Mouse (Mus musculus) C2C12 (cell line): ENCODE data around the gene Kras.

Experiments
- CEBPB ChIP-seq: IDR thresholded peaks from one replicate; pipeline ENCODE4 v1.6.1; 2011; ENCODE audit warnings: low read depth, mild to moderate bottlenecking, control low read depth, moderate library complexity
- CTCF ChIP-seq: IDR thresholded peaks from one replicate; pipeline ENCODE4 v1.5.1; 2011; ENCODE audit not compliant: control insufficient read depth, insufficient read depth, insufficient read length
- FOSL1 ChIP-seq: IDR thresholded peaks from one replicate; pipeline ENCODE4 v1.8.0; 2011; ENCODE audit warnings: mild to moderate bottlenecking, low read length; ENCODE audit not compliant: poor library complexity, insufficient read depth, severe bottlenecking
- MAX ChIP-seq: IDR thresholded peaks from one replicate; pipeline ENCODE4 v1.6.1; 2011; ENCODE audit warnings: mild to moderate bottlenecking, control low read depth
- MYOD1 ChIP-seq: IDR thresholded peaks from one replicate; pipeline ENCODE4 v1.6.1; 2011; ENCODE audit warnings: low read depth; ENCODE audit not compliant: control insufficient read depth, insufficient read length
- MYOG ChIP-seq: IDR thresholded peaks from one replicate; pipeline ENCODE4 v1.6.1; 2011; ENCODE audit not compliant: control insufficient read depth, insufficient read length; ENCODE audit errors: extremely low read depth

DNA sequence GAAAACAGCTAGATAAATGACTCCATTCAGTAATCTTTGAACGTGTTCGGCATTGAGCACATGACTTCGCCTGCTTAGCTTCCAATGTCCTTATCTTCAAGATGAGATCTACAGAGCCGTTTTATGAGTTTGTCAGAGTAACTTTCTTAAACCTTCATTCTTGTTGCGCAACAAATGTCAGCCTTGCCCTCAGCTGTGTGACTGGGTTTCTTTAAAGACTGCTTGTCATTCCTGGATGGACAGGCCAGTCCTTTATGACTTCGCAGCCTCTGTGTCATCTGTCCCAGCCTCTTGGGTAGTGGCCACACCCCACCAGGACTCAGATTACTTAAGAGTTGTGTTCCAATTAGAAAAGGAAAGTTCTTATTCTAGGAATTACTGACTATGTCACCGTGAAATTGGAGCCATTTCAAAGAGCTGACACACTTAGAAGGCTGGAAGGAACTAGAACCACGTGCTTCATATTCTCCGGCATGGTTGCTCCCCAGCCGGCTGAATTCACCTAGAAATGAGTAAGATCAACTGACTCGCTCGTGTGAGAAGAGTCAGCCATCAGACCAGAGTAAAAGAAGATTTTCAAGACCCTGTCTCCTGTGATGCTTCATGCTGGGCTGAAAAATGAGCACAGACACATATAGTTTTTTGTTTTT is 24.1 kb upstream of the Kras start:
- no peak for TF ChIP-seq CTCF
- peak; percentile 99 for TF ChIP-seq CEBPB
- TF ChIP-seq MYOD1: no peak
- TF ChIP-seq MYOG: no peak
- no peak for TF ChIP-seq FOSL1
- peak; percentile 51 for TF ChIP-seq MAX
